19 mouse cellular contexts compared by ENCODE assay signal in genomic region chr17:6152941-6153340, GRCm38 (mm10). TPM values are rescaled to one million over a fixed set of nuclear protein-coding genes. Genes with fewer than 3 reads are reported as not detected.
A peak's percentile ranks its signal among the peaks of the same experiment; 100 is the strongest.
DNase-seq lines count a peak whose midpoint lies in the region; ATAC-seq and TF ChIP-seq lines count a peak whose summit lies in the region.
"Had no signal": no experiment of that assay in that cellular context is flagged by ENCODE, and none has a peak within 500 bp of the region (broad histone marks: within the 10 kb centered on the region; RNA-seq: fewer than 3 reads in every experiment).

No protein-coding gene starts in this region.

- H3K27me3 ChIP-seq in cerebellum, adult 2 months (ENCODE audit: control insufficient read depth, insufficient read depth, low read length) = no peaks in the 10 kb centered on the region
- H3K27me3 ChIP-seq in intestine, embryonic 14.5 days (replicated peaks; ENCODE audit: control insufficient read depth, insufficient read depth, low read length) = no peaks in the 10 kb centered on the region
- no peaks in the 10 kb centered on the region for H3K27me3 ChIP-seq in intestine, embryonic 16.5 days (replicated peaks; ENCODE audit: control insufficient read depth, insufficient read depth, low read length)
- H3K27me3 ChIP-seq in midbrain, embryonic 11.5 days (ENCODE audit: control insufficient read depth, insufficient read depth, low read length) = no peaks in the 10 kb centered on the region
- H3K27me3 ChIP-seq in midbrain, embryonic 10.5 days (ENCODE audit: low read depth, poor library complexity, severe bottlenecking) = no peaks in the 10 kb centered on the region
- H3K27me3 ChIP-seq: CH12.LX, Patski had no signal

- TF ChIP-seq POLR2A in cerebellum, adult 2 months (IDR thresholded peaks at IDR 0.05; ENCODE audit: borderline replicate concordance, insufficient read depth, low read length) = no peak

- no peaks in the 10 kb centered on the region for H3K9me3 ChIP-seq in intestine, embryonic 14.5 days (ENCODE audit: control insufficient read depth, low read length)
- H3K9me3 ChIP-seq in intestine, embryonic 16.5 days (ENCODE audit: control insufficient read depth, low read length) = no peaks in the 10 kb centered on the region
- H3K9me3 ChIP-seq in midbrain, embryonic 11.5 days (ENCODE audit: control insufficient read depth, low read length) = no peaks in the 10 kb centered on the region
- H3K9me3 ChIP-seq in midbrain, embryonic 10.5 days (replicated peaks) = no peaks in the 10 kb centered on the region
- H3K9me3 ChIP-seq: G1E had no signal

- H3K4me3 ChIP-seq in cerebellum, adult 2 months (replicated peaks; ENCODE audit: insufficient read depth, low read depth, low read length) = no peak overlapping the region
- no peak overlapping the region for H3K4me3 ChIP-seq in intestine, embryonic 14.5 days (ENCODE audit: low read depth, low read length)
- no peak overlapping the region for H3K4me3 ChIP-seq in intestine, embryonic 16.5 days (ENCODE audit: low read length)
- H3K4me3 ChIP-seq in midbrain, embryonic 11.5 days (ENCODE audit: low read depth, low read length) = no peak overlapping the region
- H3K4me3 ChIP-seq in midbrain, embryonic 10.5 days = no peak overlapping the region

- no peak for ATAC-seq in intestine, embryonic 14.5 days (replicated peaks; ENCODE audit: low FRiP score, low TSS enrichment, low read depth)
- ATAC-seq in intestine, embryonic 16.5 days = no peak
- ATAC-seq in midbrain, embryonic 11.5 days (ENCODE audit: low FRiP score) = no peak
- ATAC-seq: Patski had no signal

- H3K36me3 ChIP-seq in intestine, embryonic 14.5 days (ENCODE audit: control insufficient read depth, insufficient read depth, low read length) = no peaks in the 10 kb centered on the region
- H3K36me3 ChIP-seq in intestine, embryonic 16.5 days (ENCODE audit: control insufficient read depth, insufficient read depth, low read length) = no peaks in the 10 kb centered on the region
- no peaks in the 10 kb centered on the region for H3K36me3 ChIP-seq in midbrain, embryonic 11.5 days (ENCODE audit: control insufficient read depth, insufficient read depth, low read length)
- H3K36me3 ChIP-seq in midbrain, embryonic 10.5 days = peaks cover 16% of the 10 kb centered on the region

- DNase-seq in cerebellum, adult 2 months = no peak
- no peak for DNase-seq in cerebellum, postnatal 36 days
- peak; percentile 68 for DNase-seq in heart, adult 11 months
- DNase-seq in heart, postnatal 36 days = no peak
- DNase-seq in intestine, embryonic 14.5 days (ENCODE audit: low spot score) = peak; percentile 32
- DNase-seq in midbrain, embryonic 11.5 days (ENCODE audit: low spot score, missing footprints) = peak; percentile 72
- DNase-seq in midbrain, embryonic 10.5 days (ENCODE audit: low spot score) = no peak
- DNase-seq: adrenal gland, adult 2 months; adrenal gland, adult 8-10 months; adrenal gland, postnatal 10 days; adrenal gland, postnatal 14 days; adrenal gland, postnatal 25 days; adrenal gland, postnatal 36 days; cerebellum, adult 11 months; cerebellum, adult 11-12 months had no signal

- TF ChIP-seq CTCF in cerebellum, adult 2 months (IDR thresholded peaks at IDR 0.05; ENCODE audit: borderline replicate concordance, insufficient read depth, low read depth, low read length) = no peak

- H3K4me2 ChIP-seq in intestine, embryonic 14.5 days (ENCODE audit: low read length) = no peak overlapping the region
- H3K4me2 ChIP-seq in intestine, embryonic 16.5 days (ENCODE audit: low read depth, low read length) = no peak overlapping the region
- no peak overlapping the region for H3K4me2 ChIP-seq in midbrain, embryonic 11.5 days

- 80% methylated on average over 4 of the region's 4 CpGs for WGBS in cerebellum, adult 2 months
- 96% methylated on average over 4 of the region's 4 CpGs for WGBS in intestine, embryonic 14.5 days
- 91% methylated on average over 4 of the region's 4 CpGs for WGBS in intestine, embryonic 16.5 days
- WGBS in midbrain, embryonic 11.5 days = 96% methylated on average over 4 of the region's 4 CpGs
- 92% methylated on average over 4 of the region's 4 CpGs for WGBS in midbrain, embryonic 10.5 days

- no peak overlapping the region for H3K9ac ChIP-seq in intestine, embryonic 14.5 days (ENCODE audit: low read length)
- no peak overlapping the region for H3K9ac ChIP-seq in intestine, embryonic 16.5 days (ENCODE audit: low read depth, low read length)
- no peak overlapping the region for H3K9ac ChIP-seq in midbrain, embryonic 11.5 days (ENCODE audit: low read length)

- H3K27ac ChIP-seq in cerebellum, adult 2 months (ENCODE audit: insufficient read depth, low read length) = peak overlapping the region; percentile 27; the same call in 1 of the 2 replicates
- H3K27ac ChIP-seq in intestine, embryonic 14.5 days (ENCODE audit: low read depth) = no peak overlapping the region
- no peak overlapping the region for H3K27ac ChIP-seq in intestine, embryonic 16.5 days (ENCODE audit: low read length)
- no peak overlapping the region for H3K27ac ChIP-seq in midbrain, embryonic 11.5 days (ENCODE audit: low read depth, low read length)
- no peak overlapping the region for H3K27ac ChIP-seq in midbrain, embryonic 10.5 days (replicated peaks)

- peaks cover 15% of the 10 kb centered on the region for H3K4me1 ChIP-seq in cerebellum, adult 2 months (ENCODE audit: control insufficient read depth, insufficient read depth, low read length)
- no peaks in the 10 kb centered on the region for H3K4me1 ChIP-seq in intestine, embryonic 14.5 days (replicated peaks; ENCODE audit: control insufficient read depth, insufficient read depth, low read length)
- H3K4me1 ChIP-seq in intestine, embryonic 16.5 days (ENCODE audit: control insufficient read depth, insufficient read depth, low read length) = no peaks in the 10 kb centered on the region
- no peaks in the 10 kb centered on the region for H3K4me1 ChIP-seq in midbrain, embryonic 11.5 days (ENCODE audit: control insufficient read depth, insufficient read depth, low read length)
- no peaks in the 10 kb centered on the region for H3K4me1 ChIP-seq in midbrain, embryonic 10.5 days

- intact Hi-C loops in heart, postnatal 36 days (cut with DNase I) = no loop called here

RNA-seq across cellular contexts. Expression of gene Tulp4, which starts 46.7 kb away (rescaled TPM):
- polyA plus RNA-seq in cerebellum, adult 2 months (2012; rRNA removed) = 144 and 151 TPM in 2 replicates
- 100 to 1,000 TPM; 105 to 115 TPM for total RNA-seq in heart, postnatal 36 days (2021)
- 83.6 and 86.3 TPM in 2 replicates for polyA plus RNA-seq in intestine, embryonic 14.5 days (2014; fragmentation: Nextera tagmentation; extraction: Ambion mirVana)
- 60.1 and 79.1 TPM in 2 replicates for polyA plus RNA-seq in intestine, embryonic 16.5 days (2015; fragmentation: Nextera tagmentation; extraction: Ambion mirVana)
- 97.4 and 104 TPM in 2 replicates for polyA plus RNA-seq in midbrain, embryonic 11.5 days (2014; fragmentation: Nextera tagmentation; extraction: Ambion mirVana)
- polyA plus RNA-seq in midbrain, embryonic 10.5 days (2016; fragmentation: Nextera tagmentation; extraction: Ambion mirVana) = 119 and 141 TPM in 2 replicates

Comparison
In these comparisons a context has a peak if more than half of its experiments do, and no peak if none do; other contexts are left out.
1. DNase-seq: peak in heart, adult 11 months (single experiment), intestine, embryonic 14.5 days (single experiment) and midbrain, embryonic 11.5 days (single experiment); none in cerebellum, adult 2 months (0 of 2), cerebellum, postnatal 36 days (0 of 2), heart, postnatal 36 days (0 of 2) and midbrain, embryonic 10.5 days (single experiment).